Mouse (Mus musculus): ENCODE data around the gene Lrrc58. TPM values are rescaled to one million over a fixed set of nuclear protein-coding genes. Genes with fewer than 3 reads are reported as not detected.

Lrrc58 gene
- polyA plus RNA-seq, 1 experiment = 12.5 TPM

DNA sequence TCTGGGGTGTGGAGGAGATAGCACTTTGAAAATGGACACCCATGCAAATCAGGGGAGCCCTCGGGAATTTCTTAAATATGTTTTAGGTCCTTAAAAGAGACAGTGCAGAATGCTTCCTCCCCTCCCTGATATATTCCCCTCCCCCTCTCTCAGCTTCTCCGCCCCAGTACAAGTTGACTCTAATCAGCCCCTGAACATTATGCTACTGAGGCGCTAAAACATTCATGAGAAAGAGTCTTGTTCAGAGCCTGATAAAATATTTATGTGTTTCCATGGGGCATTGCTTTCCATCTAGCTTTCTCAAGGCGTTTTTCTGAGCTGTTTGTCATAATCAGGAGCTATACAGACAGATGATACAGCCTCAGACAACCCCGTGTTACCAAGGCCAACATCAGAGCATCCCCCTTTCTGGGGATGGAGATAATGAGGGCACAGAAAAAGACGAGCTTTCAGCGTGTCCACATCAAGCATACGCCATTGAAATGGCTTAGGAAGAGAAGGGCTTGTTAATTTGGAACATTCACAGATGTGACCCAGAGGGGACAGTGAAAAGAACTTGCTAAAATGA is 52.7 kb downstream of the Lrrc58 start:
- Histone ChIP-seq H3K27ac (ENCODE audit: control insufficient read depth, insufficient read depth, low read depth, low read length) (no peak overlapping the region), H3K4me1 (ENCODE audit: control insufficient read depth, insufficient read depth, low read length) (peaks cover 6% of the 10 kb centered on the region), H3K36me3 (ENCODE audit: control insufficient read depth, insufficient read depth, low read length) (no peaks in the 10 kb centered on the region), H3K4me3 (ENCODE audit: control insufficient read depth, low read depth, low read length) (no peak overlapping the region), H3K27me3 (ENCODE audit: control insufficient read depth, insufficient read depth, low read length) (peaks cover 4% of the 10 kb centered on the region; the same call in 1 of the 2 replicates)
- no peak for TF ChIP-seq CTCF (IDR thresholded peaks at IDR 0.05; ENCODE audit: control insufficient read depth, insufficient read depth, insufficient replicate concordance, low read depth, low read length)
- TF ChIP-seq POLR2A (IDR thresholded peaks at IDR 0.05; ENCODE audit: control insufficient read depth, low read depth, low read length) = no peak

- no peaks in the 10 kb centered on the region for H3K36me3 ChIP-seq (ENCODE audit: control insufficient read depth, insufficient read depth, low read length)
- no peak overlapping the region for H3K4me3 ChIP-seq (ENCODE audit: control insufficient read depth, low read depth, low read length)
- TF ChIP-seq CTCF (IDR thresholded peaks at IDR 0.05; ENCODE audit: control insufficient read depth, insufficient read depth, insufficient replicate concordance, low read depth, low read length) (no peak), POLR2A (IDR thresholded peaks at IDR 0.05; ENCODE audit: control insufficient read depth, low read depth, low read length) (no peak)
- no peaks in the 10 kb centered on the region for H3K4me1 ChIP-seq (ENCODE audit: control insufficient read depth, insufficient read depth, low read length)
- H3K27me3 ChIP-seq (ENCODE audit: control insufficient read depth, insufficient read depth, low read length) = no peaks in the 10 kb centered on the region
- no peak overlapping the region for H3K27ac ChIP-seq (ENCODE audit: control insufficient read depth, insufficient read depth, low read depth, low read length)
Measured at GRCm38 (mm10) chr16:37926087-37926486, 57.9 kb downstream of the Lrrc58 start.

DNA sequence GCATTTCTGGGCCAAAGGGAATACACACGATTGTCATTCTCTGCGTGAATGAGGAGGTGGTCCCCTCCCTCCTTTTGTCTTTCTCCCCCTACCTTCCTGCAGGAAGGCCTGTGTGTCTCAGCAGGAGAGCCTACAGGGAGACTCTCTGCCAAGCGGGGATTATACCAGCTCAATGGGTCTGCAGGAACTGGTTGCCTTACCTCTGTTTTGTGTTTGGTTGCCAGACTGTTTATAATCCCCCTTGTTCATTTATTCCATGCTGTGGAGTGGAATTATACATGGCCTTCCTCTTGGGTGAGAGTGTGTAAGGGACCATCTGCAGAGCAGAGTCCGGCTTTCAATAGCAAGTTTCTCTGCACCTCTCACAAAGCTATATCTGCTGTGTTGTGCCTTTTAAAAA is 58.9 kb downstream of the Lrrc58 start:
- Histone ChIP-seq H3K27me3 (ENCODE audit: control insufficient read depth, insufficient read depth, low read length) (no peaks in the 10 kb centered on the region), H3K4me3 (ENCODE audit: control insufficient read depth, low read depth, low read length) (no peak overlapping the region), H3K27ac (ENCODE audit: control insufficient read depth, insufficient read depth, low read depth, low read length) (no peak overlapping the region), H3K36me3 (ENCODE audit: control insufficient read depth, insufficient read depth, low read length) (no peaks in the 10 kb centered on the region), H3K4me1 (ENCODE audit: control insufficient read depth, insufficient read depth, low read length) (no peaks in the 10 kb centered on the region)
- TF ChIP-seq CTCF (IDR thresholded peaks at IDR 0.05; ENCODE audit: control insufficient read depth, insufficient read depth, insufficient replicate concordance, low read depth, low read length) (no peak), POLR2A (IDR thresholded peaks at IDR 0.05; ENCODE audit: control insufficient read depth, low read depth, low read length) (no peak)

- H3K27ac ChIP-seq (ENCODE audit: control insufficient read depth, insufficient read depth, low read depth, low read length) = no peak overlapping the region
- TF ChIP-seq POLR2A (IDR thresholded peaks at IDR 0.05; ENCODE audit: control insufficient read depth, low read depth, low read length) (no peak), CTCF (IDR thresholded peaks at IDR 0.05; ENCODE audit: control insufficient read depth, insufficient read depth, insufficient replicate concordance, low read depth, low read length) (no peak)
- H3K4me1 ChIP-seq (ENCODE audit: control insufficient read depth, insufficient read depth, low read length) = no peaks in the 10 kb centered on the region
- H3K4me3 ChIP-seq (ENCODE audit: control insufficient read depth, low read depth, low read length) = no peak overlapping the region
- no peaks in the 10 kb centered on the region for H3K36me3 ChIP-seq (ENCODE audit: control insufficient read depth, insufficient read depth, low read length)
- H3K27me3 ChIP-seq (ENCODE audit: control insufficient read depth, insufficient read depth, low read length) = no peaks in the 10 kb centered on the region
Measured at GRCm38 (mm10) chr16:37929006-37929405, 60.8 kb downstream of the Lrrc58 start.

DNA sequence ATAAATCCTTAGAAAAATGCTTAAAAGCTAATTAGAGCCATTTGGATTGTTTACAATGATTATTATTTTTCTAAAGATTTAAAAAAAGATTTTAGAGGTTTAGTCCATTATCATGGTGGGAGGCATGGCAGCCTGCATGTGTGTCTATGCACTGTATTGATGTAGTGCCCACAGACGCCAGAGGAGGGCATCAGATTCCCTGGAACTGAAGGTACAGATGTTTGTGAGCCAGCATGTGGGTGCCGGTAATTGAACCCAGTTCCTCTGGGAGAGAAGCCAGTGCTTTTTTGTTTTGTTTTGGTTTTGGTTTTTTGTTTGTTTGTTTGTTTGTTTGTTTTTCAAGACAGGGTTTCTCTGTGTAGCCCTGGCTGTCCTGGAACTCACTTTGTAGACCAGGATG is 61.4 kb downstream of the Lrrc58 start:
- Histone ChIP-seq H3K27ac (ENCODE audit: control insufficient read depth, insufficient read depth, low read depth, low read length) (no peak overlapping the region), H3K4me1 (ENCODE audit: control insufficient read depth, insufficient read depth, low read length) (no peaks in the 10 kb centered on the region), H3K36me3 (ENCODE audit: control insufficient read depth, insufficient read depth, low read length) (no peaks in the 10 kb centered on the region), H3K27me3 (ENCODE audit: control insufficient read depth, insufficient read depth, low read length) (no peaks in the 10 kb centered on the region), H3K4me3 (ENCODE audit: control insufficient read depth, low read depth, low read length) (no peak overlapping the region)
- TF ChIP-seq CTCF (IDR thresholded peaks at IDR 0.05; ENCODE audit: control insufficient read depth, insufficient read depth, insufficient replicate concordance, low read depth, low read length) = no peak

DNA sequence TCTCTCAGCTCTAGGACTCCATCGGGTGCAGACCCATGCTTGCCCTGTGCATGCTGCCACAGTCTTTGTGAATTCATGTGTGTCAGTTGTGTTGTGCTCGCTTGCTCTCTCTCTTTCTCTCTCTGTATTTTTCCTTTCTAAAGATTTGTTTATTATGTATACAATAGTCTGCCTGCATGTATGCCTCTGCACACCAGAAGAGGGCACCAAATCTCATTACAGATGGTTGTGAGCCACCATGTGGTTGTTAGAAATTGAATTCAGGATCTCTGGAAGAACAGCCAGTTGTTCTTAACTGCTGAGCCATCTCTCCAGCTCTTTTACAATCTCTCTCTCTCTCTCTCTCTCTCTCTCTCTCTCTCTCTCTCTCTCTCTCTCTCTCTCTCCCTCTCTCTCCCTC is 66.7 kb downstream of the Lrrc58 start:
- TF ChIP-seq POLR2A (IDR thresholded peaks at IDR 0.05; ENCODE audit: control insufficient read depth, low read depth, low read length) (no peak), CTCF (IDR thresholded peaks at IDR 0.05; ENCODE audit: control insufficient read depth, insufficient read depth, insufficient replicate concordance, low read depth, low read length) (no peak)
- Histone ChIP-seq H3K4me3 (ENCODE audit: control insufficient read depth, low read depth, low read length) (no peak overlapping the region), H3K4me1 (ENCODE audit: control insufficient read depth, insufficient read depth, low read length) (peaks cover 4% of the 10 kb centered on the region), H3K27me3 (ENCODE audit: control insufficient read depth, insufficient read depth, low read length) (no peaks in the 10 kb centered on the region), H3K27ac (ENCODE audit: control insufficient read depth, insufficient read depth, low read depth, low read length) (no peak overlapping the region), H3K36me3 (ENCODE audit: control insufficient read depth, insufficient read depth, low read length) (no peaks in the 10 kb centered on the region)

- no peak overlapping the region for H3K4me3 ChIP-seq (ENCODE audit: control insufficient read depth, low read depth, low read length)
- TF ChIP-seq CTCF (IDR thresholded peaks at IDR 0.05; ENCODE audit: control insufficient read depth, insufficient read depth, insufficient replicate concordance, low read depth, low read length) (no peak), POLR2A (IDR thresholded peaks at IDR 0.05; ENCODE audit: control insufficient read depth, low read depth, low read length) (no peak)
- peaks cover 6% of the 10 kb centered on the region for H3K4me1 ChIP-seq (ENCODE audit: control insufficient read depth, insufficient read depth, low read length)
- no peaks in the 10 kb centered on the region for H3K36me3 ChIP-seq (ENCODE audit: control insufficient read depth, insufficient read depth, low read length)
- no peak overlapping the region for H3K27ac ChIP-seq (ENCODE audit: control insufficient read depth, insufficient read depth, low read depth, low read length)
- H3K27me3 ChIP-seq (ENCODE audit: control insufficient read depth, insufficient read depth, low read length) = no peaks in the 10 kb centered on the region
Measured at GRCm38 (mm10) chr16:37937276-37937675, 69.1 kb downstream of the Lrrc58 start.

Other genes with a start within 250 kb of the Lrrc58 start
- gene Ndufb4, start 213.9 kb upstream of the Lrrc58 start, polyA plus RNA-seq (2012; rRNA removed) = 74.9 and 80.9 TPM in 2 replicates
- 4.8 and 5.4 TPM in 2 replicates for gene Fstl1, start 91.5 kb upstream of the Lrrc58 start, polyA plus RNA-seq (2012; rRNA removed)
- 1.2 TPM in 2 replicates for gene Gm36028, start 7.2 kb upstream of the Lrrc58 start, polyA plus RNA-seq (2012; rRNA removed)
- gene Gpr156, start 48.1 kb downstream of the Lrrc58 start, polyA plus RNA-seq (2012; rRNA removed) = 0.91 and 0.98 TPM in 2 replicates
- gene Gsk3b, start 220.6 kb downstream of the Lrrc58 start, polyA plus RNA-seq (2012; rRNA removed) = 99.8 and 129 TPM in 2 replicates